Mouse (Mus musculus): ENCODE data around the gene Hemgn. TPM values are rescaled to one million over a fixed set of nuclear protein-coding genes. Genes with fewer than 3 reads are reported as not detected.

Hemgn gene
- polyA plus RNA-seq, 1 experiment from 2014 or later, result 0.21 TPM

- H3K4me3 ChIP-seq (ENCODE audit: low read depth, low read length), result no peak overlapping the region
- no peaks in the 10 kb centered on the region for H3K27me3 ChIP-seq (replicated peaks; ENCODE audit: control insufficient read depth, insufficient read depth, low read length)
- 0 out of 2 replicates have a peak overlapping the region, but pooled peaks have one; percentile 30 for H3K4me2 ChIP-seq (replicated peaks; ENCODE audit: low read depth)
- H3K27ac ChIP-seq (ENCODE audit: low read depth, low read length), result no peak overlapping the region
- WGBS, result 32% methylated on average over 6 of the region's 6 CpGs
- TF ChIP-seq CTCF (IDR thresholded peaks at IDR 0.05; ENCODE audit: low read depth), result no peak
- no peaks in the 10 kb centered on the region for H3K36me3 ChIP-seq (ENCODE audit: control insufficient read depth, insufficient read depth)
- no peaks in the 10 kb centered on the region for H3K4me1 ChIP-seq (replicated peaks; ENCODE audit: control insufficient read depth, insufficient read depth, low read length)
- H3K9me3 ChIP-seq (ENCODE audit: control insufficient read depth), result no peaks in the 10 kb centered on the region
- no peak overlapping the region for H3K9ac ChIP-seq (ENCODE audit: low read depth, low read length)
- ATAC-seq, result peak; percentile 71
Observed at GRCm38 (mm10) chr4:46404042-46404795, 9.1 kb downstream of the Hemgn start.

DNA sequence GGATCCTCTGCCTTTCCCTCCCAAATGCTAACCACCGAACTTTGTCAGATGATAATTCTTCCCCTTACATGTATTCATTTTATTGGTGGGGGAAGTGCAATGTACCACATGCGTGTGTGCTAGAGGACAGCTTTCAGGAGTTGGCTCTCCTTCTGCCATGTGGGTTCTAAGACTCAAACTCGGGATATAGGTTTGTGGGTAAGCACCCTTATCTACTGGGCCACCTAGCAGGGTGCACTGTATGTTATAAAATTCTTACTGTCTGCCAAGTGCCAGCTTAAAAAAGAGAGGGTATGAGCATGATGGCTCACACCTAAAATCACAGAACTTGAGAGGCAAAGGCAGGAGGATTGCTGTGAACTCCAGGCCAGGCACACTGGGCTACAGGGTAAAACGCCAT lies 14.5 kb downstream of the Hemgn start:
- no peaks in the 10 kb centered on the region for H3K27me3 ChIP-seq (replicated peaks; ENCODE audit: control insufficient read depth, insufficient read depth, low read length)
- WGBS, result 76% methylated on average over 4 of the region's 4 CpGs
- ATAC-seq, result no peak

GRCm38 (mm10) chr4:46395736-46396135 lies 17.6 kb downstream of the Hemgn start:
- 29% methylated on average over 5 of the region's 5 CpGs for WGBS

More for the DNA sequence above, 14.5 kb downstream of the Hemgn start:
- Histone ChIP-seq H3K36me3 (ENCODE audit: control insufficient read depth, insufficient read depth) (no peaks in the 10 kb centered on the region), H3K9ac (ENCODE audit: low read depth, low read length) (no peak overlapping the region), H3K4me1 (replicated peaks; ENCODE audit: control insufficient read depth, insufficient read depth, low read length) (no peaks in the 10 kb centered on the region), H3K27ac (ENCODE audit: low read depth, low read length) (no peak overlapping the region), H3K4me3 (ENCODE audit: low read depth, low read length) (no peak overlapping the region), H3K4me2 (replicated peaks; ENCODE audit: low read depth) (no peak overlapping the region), H3K9me3 (ENCODE audit: control insufficient read depth) (no peaks in the 10 kb centered on the region)
- TF ChIP-seq CTCF (IDR thresholded peaks at IDR 0.05; ENCODE audit: low read depth), result no peak

GRCm38 (mm10) chr4:46394388-46394787 lies 18.9 kb downstream of the Hemgn start:
- H3K27ac ChIP-seq (ENCODE audit: low read depth, low read length), result no peak overlapping the region
- no peaks in the 10 kb centered on the region for H3K4me1 ChIP-seq (replicated peaks; ENCODE audit: control insufficient read depth, insufficient read depth, low read length)
- no peak for ATAC-seq
- no peak overlapping the region for H3K4me3 ChIP-seq (ENCODE audit: low read depth, low read length)
- no peak overlapping the region for H3K4me2 ChIP-seq (replicated peaks; ENCODE audit: low read depth)
- WGBS, result 79% methylated on average over 2 of the region's 2 CpGs
- no peaks in the 10 kb centered on the region for H3K36me3 ChIP-seq (ENCODE audit: control insufficient read depth, insufficient read depth)
- TF ChIP-seq CTCF (IDR thresholded peaks at IDR 0.05; ENCODE audit: low read depth), result no peak
- no peaks in the 10 kb centered on the region for H3K27me3 ChIP-seq (replicated peaks; ENCODE audit: control insufficient read depth, insufficient read depth, low read length)
- no peaks in the 10 kb centered on the region for H3K9me3 ChIP-seq (ENCODE audit: control insufficient read depth)
- no peak overlapping the region for H3K9ac ChIP-seq (ENCODE audit: low read depth, low read length)

More at GRCm38 (mm10) chr4:46395736-46396135, 17.6 kb downstream of the Hemgn start:
- H3K27me3 ChIP-seq (replicated peaks; ENCODE audit: control insufficient read depth, insufficient read depth, low read length), result no peaks in the 10 kb centered on the region
- no peak overlapping the region for H3K27ac ChIP-seq (ENCODE audit: low read depth, low read length)
- ATAC-seq, result no peak
- H3K4me3 ChIP-seq (ENCODE audit: low read depth, low read length), result no peak overlapping the region
- H3K36me3 ChIP-seq (ENCODE audit: control insufficient read depth, insufficient read depth), result no peaks in the 10 kb centered on the region
- H3K9ac ChIP-seq (ENCODE audit: low read depth, low read length), result no peak overlapping the region
- TF ChIP-seq CTCF (IDR thresholded peaks at IDR 0.05; ENCODE audit: low read depth), result no peak
- no peaks in the 10 kb centered on the region for H3K4me1 ChIP-seq (replicated peaks; ENCODE audit: control insufficient read depth, insufficient read depth, low read length)
- H3K9me3 ChIP-seq (ENCODE audit: control insufficient read depth), result no peaks in the 10 kb centered on the region
- H3K4me2 ChIP-seq (replicated peaks; ENCODE audit: low read depth), result no peak overlapping the region

DNA sequence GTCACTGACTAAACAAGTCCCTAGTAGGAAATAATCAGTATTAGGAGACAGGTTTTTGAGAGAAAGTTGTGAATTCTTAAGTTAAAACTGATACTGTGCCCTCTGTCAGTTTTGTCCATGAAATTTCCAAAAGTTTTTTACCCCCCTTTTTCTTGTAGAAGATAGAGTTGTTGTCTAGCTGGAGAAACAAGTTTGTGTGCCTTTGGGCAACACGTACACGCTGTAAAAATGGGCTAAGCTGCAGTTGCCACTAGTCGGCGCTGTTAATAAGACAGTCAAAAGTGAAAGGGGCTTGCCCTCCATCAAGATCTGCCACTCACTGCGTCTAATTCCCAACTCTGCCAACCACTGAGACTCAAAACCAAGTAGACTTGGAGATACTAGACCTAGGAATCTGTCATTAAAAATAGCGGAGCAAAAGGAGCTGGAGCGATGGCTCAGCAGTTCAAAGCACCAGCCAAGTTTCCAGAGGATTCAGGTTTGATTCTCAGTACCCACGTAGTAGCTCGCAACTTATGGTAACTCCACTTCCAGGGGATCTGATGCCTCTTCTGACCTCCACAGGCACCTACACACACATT lies 22.8 kb downstream of the Hemgn start:
- Histone ChIP-seq H3K9me3 (ENCODE audit: control insufficient read depth) (no peaks in the 10 kb centered on the region), H3K36me3 (ENCODE audit: control insufficient read depth, insufficient read depth) (0 out of 2 replicates have a peak, but pooled peaks cover 6% of the 10 kb centered on the region), H3K4me1 (replicated peaks; ENCODE audit: control insufficient read depth, insufficient read depth, low read length) (no peaks in the 10 kb centered on the region), H3K4me2 (replicated peaks; ENCODE audit: low read depth) (peak overlapping the region; percentile 80), H3K27me3 (replicated peaks; ENCODE audit: control insufficient read depth, insufficient read depth, low read length) (no peaks in the 10 kb centered on the region), H3K9ac (ENCODE audit: low read depth, low read length) (peak overlapping the region; percentile 80; the same call in 1 of the 2 replicates), H3K4me3 (ENCODE audit: low read depth, low read length) (peak overlapping the region; percentile 76), H3K27ac (ENCODE audit: low read depth, low read length) (no peak overlapping the region)
- peak; percentile 38; the same call in 1 of the 2 replicates for ATAC-seq
- TF ChIP-seq CTCF (IDR thresholded peaks at IDR 0.05; ENCODE audit: low read depth), result peak; percentile 89
- 22% methylated on average over 9 of the region's 9 CpGs for WGBS

GRCm38 (mm10) chr4:46389612-46390341 lies 23.5 kb downstream of the Hemgn start:
- Histone ChIP-seq H3K36me3 (ENCODE audit: control insufficient read depth, insufficient read depth) (peaks cover 10% of the 10 kb centered on the region; the same call in 1 of the 2 replicates), H3K9ac (ENCODE audit: low read depth, low read length) (peak overlapping the region; percentile 80), H3K4me2 (replicated peaks; ENCODE audit: low read depth) (peak overlapping the region; percentile 80), H3K27me3 (replicated peaks; ENCODE audit: control insufficient read depth, insufficient read depth, low read length) (no peaks in the 10 kb centered on the region), H3K4me1 (replicated peaks; ENCODE audit: control insufficient read depth, insufficient read depth, low read length) (no peaks in the 10 kb centered on the region), H3K27ac (ENCODE audit: low read depth, low read length) (peak overlapping the region; percentile 83), H3K4me3 (ENCODE audit: low read depth, low read length) (peak overlapping the region; percentile 76), H3K9me3 (ENCODE audit: control insufficient read depth) (no peaks in the 10 kb centered on the region)
- WGBS, result 1% methylated on average over 24 of the region's 24 CpGs
- no peak for ATAC-seq
- peak; percentile 15; the same call in 1 of the 2 replicates for TF ChIP-seq CTCF (IDR thresholded peaks at IDR 0.05; ENCODE audit: low read depth)
